Mouse (Mus musculus): Measurements from ENCODE around the gene Rbms2. TPM values are rescaled to one million over a fixed set of nuclear protein-coding genes. Genes with fewer than 3 reads are reported as not detected.
"Not testable (repeated sequence)": the region's sequence is repeated elsewhere in the genome, so short reads cannot be mapped to it uniquely, and the experiment has no call there.

The Rbms2 gene
- polyA plus RNA-seq, 1 experiment from 2014 or later = 8.7 TPM

DNA sequence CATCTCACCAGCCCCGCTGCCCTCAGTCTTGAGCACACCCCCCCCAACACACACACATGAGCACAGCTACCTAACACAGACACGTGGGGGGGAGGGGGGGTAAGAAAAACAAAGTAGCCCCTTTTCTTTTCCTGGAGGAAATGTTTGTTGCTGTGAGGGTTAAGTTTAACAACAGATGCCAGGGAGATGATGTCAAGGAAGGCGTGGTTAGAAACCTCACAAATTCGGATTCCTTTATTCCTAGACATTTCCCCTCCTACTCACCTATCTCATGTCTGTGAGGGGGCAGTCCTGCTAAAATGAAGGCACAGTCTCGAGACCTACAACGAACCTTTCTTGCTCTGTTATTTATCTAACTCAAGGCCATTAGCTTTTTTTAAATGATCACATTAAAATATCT, 13.0 kb downstream of the Rbms2 start:
- H3K4me2 ChIP-seq = no peak overlapping the region
- H3K27ac ChIP-seq = no peak overlapping the region
- WGBS (ENCODE audit: insufficient replicate concordance) = 39% methylated on average over 6 of the region's 6 CpGs
- no peak overlapping the region for H3K4me3 ChIP-seq
- peaks cover 9% of the 10 kb centered on the region; the same call in 1 of the 2 replicates for H3K4me1 ChIP-seq
- H3K9me3 ChIP-seq (replicated peaks) = no peaks in the 10 kb centered on the region
- ATAC-seq = no peak
- H3K36me3 ChIP-seq = 0 out of 2 replicates have a peak, but pooled peaks cover 2% of the 10 kb centered on the region
- H3K27me3 ChIP-seq (replicated peaks) = no peaks in the 10 kb centered on the region
- H3K9ac ChIP-seq = no peak overlapping the region

GRCm38 (mm10) chr10:128165726-128166125, 14.4 kb downstream of the Rbms2 start:
- 79% methylated on average over 3 of the region's 3 CpGs for WGBS (ENCODE audit: insufficient replicate concordance)
- H3K9ac ChIP-seq; H3K27ac ChIP-seq; ATAC-seq; H3K4me2 ChIP-seq; H3K27me3 ChIP-seq (replicated peaks); H3K36me3 ChIP-seq; H3K4me3 ChIP-seq; H3K4me1 ChIP-seq; H3K9me3 ChIP-seq (replicated peaks): not testable (repeated sequence)

DNA sequence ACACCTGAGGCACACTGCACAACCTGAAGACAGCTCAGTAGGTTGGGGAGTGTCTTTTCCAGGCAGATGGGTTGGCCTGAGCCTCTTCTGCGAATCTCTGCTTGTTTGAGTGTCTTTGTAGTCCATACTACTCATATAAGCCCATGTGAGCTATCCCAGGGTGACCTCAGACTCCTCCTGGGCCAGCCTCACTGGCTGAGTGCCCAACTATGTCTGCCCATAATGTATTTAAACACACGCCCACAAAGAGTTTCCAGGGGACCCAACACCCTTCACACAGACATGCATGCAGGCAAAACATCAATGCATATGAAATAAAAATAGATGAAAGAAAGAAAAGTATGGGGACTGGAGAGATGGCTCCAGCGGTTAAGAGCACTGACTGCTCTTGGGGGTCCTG, 26.1 kb downstream of the Rbms2 start:
- Histone ChIP-seq H3K4me2 (no peak overlapping the region), H3K4me3 (no peak overlapping the region), H3K36me3 (peaks cover 8% of the 10 kb centered on the region; the same call in 1 of the 2 replicates), H3K4me1 (peaks cover 17% of the 10 kb centered on the region), H3K9ac (no peak overlapping the region), H3K27me3 (replicated peaks) (no peaks in the 10 kb centered on the region), H3K27ac (no peak overlapping the region), H3K9me3 (replicated peaks) (no peaks in the 10 kb centered on the region)
- 75% methylated on average over 3 of the region's 3 CpGs for WGBS (ENCODE audit: insufficient replicate concordance)
- ATAC-seq = no peak

GRCm38 (mm10) chr10:128150941-128151340, 29.2 kb downstream of the Rbms2 start:
- ATAC-seq = no peak
- H3K27me3 ChIP-seq (replicated peaks) = no peaks in the 10 kb centered on the region
- 81% methylated on average over 14 of the region's 14 CpGs for WGBS (ENCODE audit: insufficient replicate concordance)
- peaks cover 14% of the 10 kb centered on the region; the same call in 1 of the 2 replicates for H3K36me3 ChIP-seq
- no peaks in the 10 kb centered on the region for H3K9me3 ChIP-seq (replicated peaks)
- no peak overlapping the region for H3K4me2 ChIP-seq
- H3K4me1 ChIP-seq = peaks cover 21% of the 10 kb centered on the region
- H3K4me3 ChIP-seq = no peak overlapping the region
- no peak overlapping the region for H3K9ac ChIP-seq
- H3K27ac ChIP-seq = no peak overlapping the region

- H3K27ac ChIP-seq = peak overlapping the region; percentile 76
- H3K4me1 ChIP-seq = peaks cover 21% of the 10 kb centered on the region
- H3K36me3 ChIP-seq = peaks cover 25% of the 10 kb centered on the region; the same call in 1 of the 2 replicates
- H3K9ac ChIP-seq = peak overlapping the region; percentile 62
- peak; percentile 99 for ATAC-seq
- H3K9me3 ChIP-seq (replicated peaks) = no peaks in the 10 kb centered on the region
- H3K27me3 ChIP-seq (replicated peaks) = no peaks in the 10 kb centered on the region
- H3K4me3 ChIP-seq = peak overlapping the region; percentile 54
- whole genome bisulfite sequencing (ENCODE audit: insufficient replicate concordance) = 4% methylated on average over 5 of the region's 5 CpGs
- H3K4me2 ChIP-seq = peak overlapping the region; percentile 71
These were observed 30.5 kb downstream of the Rbms2 start for GRCm38 (mm10) chr10:128149592-128149991.

GRCm38 (mm10) chr10:128148789-128149365, 31.2 kb downstream of the Rbms2 start:
- no peak for ATAC-seq
- peak overlapping the region; percentile 54 for H3K4me3 ChIP-seq
- 77% methylated on average over 5 of the region's 5 CpGs for WGBS (ENCODE audit: insufficient replicate concordance)

GRCm38 (mm10) chr10:128144961-128145360, 35.1 kb downstream of the Rbms2 start:
- Histone ChIP-seq H3K4me3 (no peak overlapping the region), H3K4me2 (no peak overlapping the region), H3K27ac (no peak overlapping the region), H3K27me3 (replicated peaks) (no peaks in the 10 kb centered on the region), H3K36me3 (peaks cover 39% of the 10 kb centered on the region), H3K4me1 (peaks cover 14% of the 10 kb centered on the region), H3K9ac (no peak overlapping the region), H3K9me3 (replicated peaks) (no peaks in the 10 kb centered on the region)
- WGBS (ENCODE audit: insufficient replicate concordance) = 60% methylated on average over 2 of the region's 2 CpGs
- ATAC-seq = no peak

More at GRCm38 (mm10) chr10:128148789-128149365, 31.2 kb downstream of the Rbms2 start:
- no peaks in the 10 kb centered on the region for H3K27me3 ChIP-seq (replicated peaks)
- H3K4me2 ChIP-seq = peak overlapping the region; percentile 71
- H3K36me3 ChIP-seq = peaks cover 26% of the 10 kb centered on the region
- H3K4me1 ChIP-seq = peaks cover 21% of the 10 kb centered on the region
- H3K27ac ChIP-seq = peak overlapping the region; percentile 76
- H3K9me3 ChIP-seq (replicated peaks) = no peaks in the 10 kb centered on the region
- H3K9ac ChIP-seq = peak overlapping the region; percentile 62

DNA sequence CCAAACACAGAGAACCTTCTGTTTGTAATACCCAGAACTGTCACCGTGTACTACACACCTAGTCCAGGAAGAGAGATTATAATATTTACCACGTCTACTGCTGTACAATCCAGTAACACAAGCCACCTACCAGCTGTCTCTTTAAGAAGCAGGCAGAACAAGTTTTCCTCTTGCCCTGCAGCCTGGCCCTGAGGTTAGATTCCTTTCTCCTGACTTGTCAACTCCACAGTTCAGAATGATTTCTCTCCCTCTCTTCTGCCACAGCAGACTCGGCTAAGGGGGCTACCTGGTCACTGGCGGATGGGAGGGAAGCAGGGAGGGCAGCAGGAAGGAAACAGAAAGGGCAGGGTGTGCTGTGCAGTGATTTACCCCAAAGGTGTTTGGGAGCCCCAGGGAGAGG, 36.4 kb downstream of the Rbms2 start:
- H3K27ac ChIP-seq = no peak overlapping the region
- 68% methylated on average over 4 of the region's 4 CpGs for WGBS (ENCODE audit: insufficient replicate concordance)
- H3K4me1 ChIP-seq = peaks cover 1% of the 10 kb centered on the region; the same call in 1 of the 2 replicates
- no peak overlapping the region for H3K4me2 ChIP-seq
- ATAC-seq = no peak
- H3K4me3 ChIP-seq = no peak overlapping the region
- H3K9me3 ChIP-seq (replicated peaks) = no peaks in the 10 kb centered on the region
- no peaks in the 10 kb centered on the region for H3K27me3 ChIP-seq (replicated peaks)
- no peak overlapping the region for H3K9ac ChIP-seq
- peaks cover 43% of the 10 kb centered on the region for H3K36me3 ChIP-seq

GRCm38 (mm10) chr10:128142165-128142564, 37.9 kb downstream of the Rbms2 start:
- H3K9ac ChIP-seq = no peak overlapping the region
- peaks cover 51% of the 10 kb centered on the region for H3K36me3 ChIP-seq
- H3K27me3 ChIP-seq (replicated peaks) = no peaks in the 10 kb centered on the region
- no peak for ATAC-seq
- H3K27ac ChIP-seq = no peak overlapping the region
- H3K9me3 ChIP-seq (replicated peaks) = no peaks in the 10 kb centered on the region
- 65% methylated on average over 2 of the region's 2 CpGs for WGBS (ENCODE audit: insufficient replicate concordance)
- no peaks in the 10 kb centered on the region for H3K4me1 ChIP-seq
- no peak overlapping the region for H3K4me3 ChIP-seq
- H3K4me2 ChIP-seq = no peak overlapping the region

- Histone ChIP-seq H3K4me1 (no peaks in the 10 kb centered on the region), H3K9me3 (replicated peaks) (no peaks in the 10 kb centered on the region), H3K27ac (no peak overlapping the region), H3K36me3 (peaks cover 41% of the 10 kb centered on the region), H3K27me3 (replicated peaks) (no peaks in the 10 kb centered on the region), H3K4me3 (no peak overlapping the region), H3K9ac (no peak overlapping the region), H3K4me2 (no peak overlapping the region)
- ATAC-seq = no peak
- WGBS (ENCODE audit: insufficient replicate concordance) = 59% methylated on average over 12 of the region's 12 CpGs
These were observed 39.7 kb downstream of the Rbms2 start for GRCm38 (mm10) chr10:128140236-128140952.

GRCm38 (mm10) chr10:128135374-128135773, 44.7 kb downstream of the Rbms2 start:
- H3K4me2 ChIP-seq = no peak overlapping the region
- no peak overlapping the region for H3K27ac ChIP-seq
- 83% methylated on average over 6 of the region's 6 CpGs for WGBS (ENCODE audit: insufficient replicate concordance)
- H3K9me3 ChIP-seq (replicated peaks) = no peaks in the 10 kb centered on the region
- H3K36me3 ChIP-seq = peaks cover 31% of the 10 kb centered on the region
- no peak overlapping the region for H3K9ac ChIP-seq
- no peaks in the 10 kb centered on the region for H3K4me1 ChIP-seq
- no peaks in the 10 kb centered on the region for H3K27me3 ChIP-seq (replicated peaks)
- H3K4me3 ChIP-seq = no peak overlapping the region
- no peak for ATAC-seq

DNA sequence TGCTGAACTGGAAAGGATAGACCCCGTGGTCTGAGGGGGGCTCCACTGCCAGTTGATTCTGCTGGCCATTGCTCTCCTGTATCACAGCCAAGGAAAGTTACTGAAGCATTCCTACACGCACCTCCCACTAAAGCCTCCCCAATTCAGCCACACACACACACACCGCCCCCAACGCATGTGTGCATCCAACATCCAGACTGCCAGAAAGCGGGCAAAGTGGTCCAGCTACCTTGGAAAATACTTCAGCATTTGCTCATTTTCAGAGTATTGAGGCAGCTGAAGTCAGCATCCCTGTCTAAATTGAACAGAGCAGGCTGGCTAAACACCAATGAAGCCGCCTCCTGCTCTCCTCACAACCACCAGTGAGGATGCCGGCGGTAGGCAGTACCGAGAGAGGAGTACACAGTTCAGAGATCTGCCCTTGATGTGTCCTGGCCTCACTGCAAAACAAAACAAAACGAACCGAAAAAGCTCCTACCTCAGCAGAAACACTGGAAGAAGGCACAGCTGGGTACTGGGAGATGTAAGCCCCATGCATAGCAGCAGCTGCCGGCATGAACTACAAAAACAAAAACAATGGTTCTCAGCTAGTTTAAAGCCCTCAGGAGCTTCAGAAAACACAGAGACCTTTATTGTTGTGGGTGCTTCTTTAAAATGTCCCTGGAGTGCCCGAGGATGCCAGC, 46.3 kb downstream of the Rbms2 start:
- Histone ChIP-seq H3K9ac (no peak overlapping the region), H3K27me3 (replicated peaks) (no peaks in the 10 kb centered on the region), H3K36me3 (peaks cover 38% of the 10 kb centered on the region), H3K4me1 (no peaks in the 10 kb centered on the region), H3K9me3 (replicated peaks) (no peaks in the 10 kb centered on the region), H3K4me3 (no peak overlapping the region), H3K27ac (no peak overlapping the region), H3K4me2 (no peak overlapping the region)
- ATAC-seq = no peak
- 72% methylated on average over 13 of the region's 13 CpGs for WGBS (ENCODE audit: insufficient replicate concordance)
